Mouse (Mus musculus): ENCODE results near the gene Morc3. TPM values are rescaled to one million over a fixed set of nuclear protein-coding genes. Genes with fewer than 3 reads are reported as not detected.

The Morc3 gene
- polyA plus RNA-seq, 1 experiment, result 30.8 TPM

DNA sequence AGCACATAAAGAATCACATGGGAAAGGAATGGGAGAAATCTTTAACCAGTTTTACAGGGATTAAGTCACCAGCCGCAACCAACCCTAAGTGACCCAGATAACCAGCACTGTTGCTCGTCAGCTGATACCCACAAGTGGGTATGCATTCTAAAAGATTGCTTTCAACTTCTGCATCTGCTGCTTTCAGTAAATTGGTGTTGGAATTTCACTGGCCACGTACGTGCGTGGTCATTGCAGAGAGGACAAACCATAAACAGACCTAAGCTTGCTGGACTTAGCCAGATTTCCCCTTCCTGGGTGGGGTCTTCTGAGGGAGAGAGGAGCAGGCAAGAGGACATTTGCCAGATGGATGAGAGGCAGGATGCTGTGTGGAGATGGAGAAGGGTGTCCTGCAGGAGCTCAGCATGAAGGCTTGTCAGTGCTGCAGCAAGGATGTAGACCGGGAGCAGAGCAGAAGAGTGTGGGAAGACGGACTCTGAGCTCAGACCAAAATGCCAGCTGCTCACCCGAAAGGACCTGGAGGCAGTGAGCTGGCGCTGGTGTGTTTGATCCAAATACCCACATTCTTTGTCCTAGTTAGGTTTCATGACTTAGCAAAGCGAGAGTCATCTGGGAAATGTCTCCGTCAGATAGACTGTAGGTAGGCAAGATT is 34.0 kb upstream of the Morc3 start:
- no peak for DNase-seq (ENCODE audit: low read depth)
- TF ChIP-seq CTCF (IDR thresholded peaks at IDR 0.05; ENCODE audit: borderline replicate concordance, extremely low read depth, insufficient read depth, insufficient read length), result no peak
- TF ChIP-seq POLR2A (IDR thresholded peaks at IDR 0.05; ENCODE audit: borderline replicate concordance, extremely low read depth, insufficient read depth, insufficient read length, poor library complexity, severe bottlenecking), result no peak

DNA sequence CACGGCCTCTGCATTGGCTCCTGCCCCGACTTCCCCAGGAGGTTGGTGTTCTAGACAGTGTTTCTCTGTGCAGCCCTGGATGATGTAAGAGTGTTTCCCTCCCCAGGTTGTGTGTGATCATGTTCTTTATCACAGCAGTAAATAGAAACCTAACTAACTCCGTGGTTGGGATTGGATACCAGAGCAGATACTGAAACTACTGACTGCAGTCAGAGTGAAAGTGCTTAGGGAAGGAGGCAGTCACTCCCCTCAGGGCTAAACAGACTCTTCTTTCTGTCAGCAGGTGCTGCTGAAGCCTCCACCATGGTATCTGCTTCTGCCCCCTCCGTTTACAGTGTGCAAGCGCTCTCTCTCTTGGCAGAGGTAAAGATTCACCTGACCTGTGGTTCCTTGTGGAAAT is 33.3 kb upstream of the Morc3 start:
- DNase-seq (ENCODE audit: low read depth), result no peak
- TF ChIP-seq CTCF (IDR thresholded peaks at IDR 0.05; ENCODE audit: borderline replicate concordance, extremely low read depth, insufficient read depth, insufficient read length) (no peak), POLR2A (IDR thresholded peaks at IDR 0.05; ENCODE audit: borderline replicate concordance, extremely low read depth, insufficient read depth, insufficient read length, poor library complexity, severe bottlenecking) (no peak)

DNA sequence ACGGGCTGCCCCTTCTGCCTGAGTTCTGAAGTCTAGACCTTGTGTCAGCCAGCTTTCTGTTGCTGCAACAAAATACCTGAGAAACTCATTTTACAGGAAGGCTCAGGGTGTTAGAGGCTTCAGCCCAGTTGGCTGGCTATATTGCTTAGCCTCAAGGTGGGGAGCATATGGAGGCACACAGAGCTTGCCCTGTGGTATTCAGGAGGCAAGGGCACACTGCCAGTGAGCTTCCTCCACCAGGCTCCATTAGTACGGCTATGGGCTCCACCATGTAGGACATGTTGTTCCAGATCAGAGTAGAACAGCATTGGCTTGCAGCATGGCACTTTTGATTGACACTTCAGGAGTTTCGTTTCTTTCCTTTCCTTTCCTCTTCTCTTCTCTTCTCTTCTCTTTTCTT is 32.9 kb upstream of the Morc3 start:
- TF ChIP-seq POLR2A (IDR thresholded peaks at IDR 0.05; ENCODE audit: borderline replicate concordance, extremely low read depth, insufficient read depth, insufficient read length, poor library complexity, severe bottlenecking) (no peak), CTCF (IDR thresholded peaks at IDR 0.05; ENCODE audit: borderline replicate concordance, extremely low read depth, insufficient read depth, insufficient read length) (no peak)
- no peak for DNase-seq (ENCODE audit: low read depth)

DNA sequence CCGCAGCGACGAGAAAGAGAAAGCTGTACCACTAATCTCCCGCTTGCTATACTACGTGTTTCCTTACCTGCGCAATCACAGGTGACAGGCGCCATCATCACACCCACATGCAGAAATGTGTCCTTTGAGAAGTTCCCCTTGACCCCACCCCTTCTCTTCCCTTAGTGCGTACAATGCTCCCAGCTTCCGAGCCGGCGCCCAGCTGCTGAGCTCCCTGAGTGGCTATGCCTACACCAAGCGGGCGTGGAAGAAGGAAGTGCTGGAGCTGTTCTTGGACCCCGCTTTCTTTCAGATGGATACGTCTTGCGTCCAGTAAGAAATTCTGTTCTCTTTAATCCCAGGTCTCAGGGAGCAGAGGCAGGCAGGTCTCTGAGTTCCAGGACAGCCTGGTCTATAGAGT is 32.0 kb upstream of the Morc3 start:
- no peak for TF ChIP-seq POLR2A (IDR thresholded peaks at IDR 0.05; ENCODE audit: borderline replicate concordance, extremely low read depth, insufficient read depth, insufficient read length, poor library complexity, severe bottlenecking)
- no peak for TF ChIP-seq CTCF (IDR thresholded peaks at IDR 0.05; ENCODE audit: borderline replicate concordance, extremely low read depth, insufficient read depth, insufficient read length)
- DNase-seq (ENCODE audit: low read depth), result no peak

DNA sequence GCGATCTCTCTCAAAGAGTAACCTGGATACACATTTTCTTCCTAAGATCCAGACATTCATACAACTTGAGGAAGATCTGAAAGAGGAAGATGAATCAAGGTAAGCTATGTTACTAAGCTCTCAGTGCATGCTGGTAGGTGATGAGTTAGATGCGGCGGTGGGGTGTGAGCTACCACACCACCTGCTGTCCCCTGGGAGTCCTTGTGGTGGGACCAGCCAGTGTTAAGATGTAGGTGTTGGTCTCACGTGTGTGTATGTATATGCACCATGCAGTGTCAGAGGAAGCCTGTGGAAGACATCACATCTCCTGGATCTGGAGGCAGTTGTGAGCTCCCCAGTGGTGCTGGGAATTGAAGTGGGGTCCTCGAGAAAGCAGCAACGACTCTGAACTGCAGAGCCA is 24.8 kb upstream of the Morc3 start:
- no peak for DNase-seq (ENCODE audit: low read depth)
- TF ChIP-seq POLR2A (IDR thresholded peaks at IDR 0.05; ENCODE audit: borderline replicate concordance, extremely low read depth, insufficient read depth, insufficient read length, poor library complexity, severe bottlenecking), result no peak
- no peak for TF ChIP-seq CTCF (IDR thresholded peaks at IDR 0.05; ENCODE audit: borderline replicate concordance, extremely low read depth, insufficient read depth, insufficient read length)

DNA sequence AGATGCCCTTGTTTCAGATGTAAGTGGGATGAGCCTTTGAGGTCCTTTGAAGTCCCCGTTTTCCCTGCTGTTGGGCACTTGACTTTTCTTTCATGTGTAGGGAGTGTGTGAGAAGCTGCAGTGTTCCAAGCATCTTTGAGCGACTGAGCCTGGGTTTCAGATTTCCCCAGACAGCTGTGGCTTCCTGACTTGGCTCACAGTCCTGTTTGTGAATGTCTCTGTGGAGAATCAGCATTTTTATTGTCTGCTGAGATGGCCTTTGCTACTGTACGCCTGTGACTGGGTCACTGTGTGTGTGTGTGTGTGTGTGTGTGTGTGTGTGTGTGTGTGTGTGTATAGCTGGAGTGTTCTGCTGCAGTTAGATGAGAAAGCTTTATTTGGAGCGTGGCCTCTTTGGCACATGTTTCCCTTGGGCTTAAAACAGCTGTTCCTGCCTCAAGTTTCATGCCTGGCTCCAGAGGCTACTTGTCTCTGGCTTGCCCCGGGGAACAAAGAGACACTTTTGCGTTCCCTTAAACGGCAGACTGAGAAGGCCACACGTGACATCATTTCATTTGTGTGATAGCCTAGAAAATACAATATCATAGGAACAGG is 23.9 kb upstream of the Morc3 start:
- TF ChIP-seq CTCF (IDR thresholded peaks at IDR 0.05; ENCODE audit: borderline replicate concordance, extremely low read depth, insufficient read depth, insufficient read length) (no peak), POLR2A (IDR thresholded peaks at IDR 0.05; ENCODE audit: borderline replicate concordance, extremely low read depth, insufficient read depth, insufficient read length, poor library complexity, severe bottlenecking) (no peak)
- DNase-seq (ENCODE audit: low read depth), result peak; percentile 46

DNA sequence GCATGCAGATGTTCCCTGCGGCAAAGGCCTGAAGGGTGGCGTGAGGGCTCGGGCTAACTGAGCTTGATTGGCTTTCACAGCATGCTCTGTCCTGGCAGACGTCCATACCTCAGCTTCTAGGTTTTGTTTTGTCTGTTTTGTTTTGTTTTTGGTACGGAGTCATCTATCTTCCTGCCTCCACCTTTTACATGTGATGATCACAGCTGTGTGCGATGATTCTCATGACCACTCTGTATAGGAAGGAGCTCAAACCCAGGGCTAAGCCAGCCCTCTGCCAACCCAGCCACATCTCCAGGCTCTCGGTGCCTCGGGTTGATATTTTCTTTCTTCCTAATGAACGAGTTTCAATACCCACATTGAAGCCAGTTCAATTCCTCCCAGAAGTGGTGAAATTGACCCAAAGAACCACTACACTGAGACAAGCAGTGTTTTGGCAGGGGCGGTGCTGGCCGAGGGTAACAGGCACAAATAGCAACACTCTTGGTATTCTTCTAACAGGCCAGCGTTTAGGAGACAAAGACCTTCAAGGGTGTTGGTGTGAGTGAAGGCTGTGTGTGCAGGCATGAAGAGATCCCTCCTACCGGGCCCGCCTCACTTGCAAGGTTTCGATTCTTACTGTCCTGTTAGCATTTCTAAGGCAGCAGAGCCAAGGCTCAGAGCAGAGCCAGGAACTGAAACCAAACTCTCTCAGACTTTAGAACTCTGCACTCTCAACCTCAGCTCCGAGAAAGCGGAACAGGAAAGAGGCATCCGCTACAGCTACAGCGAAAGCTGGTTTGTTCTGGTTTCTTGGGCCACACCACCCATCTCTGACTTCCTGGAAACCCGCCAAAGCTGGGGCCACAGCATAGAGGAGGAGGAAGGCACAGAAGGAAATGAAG is 15.8 kb upstream of the Morc3 start:
- TF ChIP-seq CTCF (IDR thresholded peaks at IDR 0.05; ENCODE audit: borderline replicate concordance, extremely low read depth, insufficient read depth, insufficient read length), result no peak
- no peak for TF ChIP-seq POLR2A (IDR thresholded peaks at IDR 0.05; ENCODE audit: borderline replicate concordance, extremely low read depth, insufficient read depth, insufficient read length, poor library complexity, severe bottlenecking)
- DNase-seq (ENCODE audit: low read depth), result peak; percentile 57

DNA sequence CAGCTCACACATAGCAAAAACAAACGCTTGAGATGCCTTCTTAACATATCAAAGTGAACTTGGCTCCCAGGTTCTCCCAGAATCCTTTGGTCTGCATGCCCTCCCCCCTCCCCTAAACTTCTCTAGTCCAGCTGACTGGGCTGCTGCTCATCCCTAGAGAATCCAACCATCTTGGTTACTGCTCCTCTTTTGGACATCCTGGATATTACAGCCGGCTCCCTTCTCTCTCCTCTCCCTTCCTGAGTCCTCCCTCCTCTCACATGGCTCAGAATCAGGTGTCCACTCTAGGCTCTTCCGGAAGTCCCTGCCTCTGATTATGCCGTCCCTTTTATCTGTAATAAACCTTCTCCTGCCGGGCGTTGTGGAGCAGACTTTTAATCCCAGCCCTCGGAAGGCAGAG is 15.1 kb upstream of the Morc3 start:
- no peak for DNase-seq (ENCODE audit: low read depth)
- TF ChIP-seq POLR2A (IDR thresholded peaks at IDR 0.05; ENCODE audit: borderline replicate concordance, extremely low read depth, insufficient read depth, insufficient read length, poor library complexity, severe bottlenecking), result no peak
- TF ChIP-seq CTCF (IDR thresholded peaks at IDR 0.05; ENCODE audit: borderline replicate concordance, extremely low read depth, insufficient read depth, insufficient read length), result no peak

DNA sequence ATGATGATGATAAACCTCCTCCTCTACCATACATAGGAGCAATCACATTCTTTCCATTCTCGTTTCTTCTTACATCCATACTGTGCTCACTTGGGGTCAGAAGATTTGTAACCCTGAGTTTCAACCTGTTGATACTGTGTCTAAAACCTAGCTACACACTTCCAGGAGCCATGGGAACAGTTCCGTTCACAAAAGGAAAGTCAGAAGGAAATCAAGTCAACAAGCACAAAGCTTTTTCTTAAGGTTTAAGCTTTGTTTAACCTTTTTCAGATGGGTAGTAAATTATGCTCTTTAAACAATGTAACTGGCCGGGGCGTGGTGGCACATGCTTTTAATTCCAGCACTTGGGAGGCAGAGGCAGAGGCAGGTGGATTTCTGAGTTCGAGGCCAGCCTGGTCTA is 14.6 kb upstream of the Morc3 start:
- TF ChIP-seq CTCF (IDR thresholded peaks at IDR 0.05; ENCODE audit: borderline replicate concordance, extremely low read depth, insufficient read depth, insufficient read length), result no peak
- TF ChIP-seq POLR2A (IDR thresholded peaks at IDR 0.05; ENCODE audit: borderline replicate concordance, extremely low read depth, insufficient read depth, insufficient read length, poor library complexity, severe bottlenecking), result no peak

DNA sequence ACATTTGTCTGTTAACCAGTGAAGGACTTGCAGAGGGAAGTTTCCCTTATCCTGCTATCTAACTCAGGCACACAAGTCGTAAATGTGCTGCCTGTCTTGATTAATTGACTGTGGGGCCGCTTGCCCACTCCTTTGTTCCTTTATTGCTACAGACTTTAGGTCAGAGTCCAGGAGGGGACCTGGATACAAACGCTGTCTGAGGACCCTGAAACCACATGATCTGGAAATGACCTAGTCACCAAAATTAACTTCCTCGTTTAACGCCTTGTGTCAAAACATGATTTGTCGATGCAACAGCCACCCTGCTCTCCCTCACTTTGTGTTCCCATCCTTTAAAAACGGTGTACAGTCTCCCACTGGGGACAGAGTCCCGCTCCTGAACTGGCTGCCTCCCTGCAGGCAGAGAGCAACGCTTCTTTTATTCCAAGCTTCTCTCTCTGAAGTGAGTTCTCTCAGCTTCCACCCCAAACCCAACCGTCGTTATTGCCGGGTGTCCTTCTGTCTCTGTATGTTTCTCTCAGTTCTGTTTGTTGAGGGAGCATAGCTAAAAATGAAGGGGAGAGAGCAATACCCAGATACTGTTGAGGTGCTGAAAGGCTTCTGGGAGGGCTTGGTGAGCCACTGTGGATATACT is 13.1 kb upstream of the Morc3 start:
- TF ChIP-seq CTCF (IDR thresholded peaks at IDR 0.05; ENCODE audit: borderline replicate concordance, extremely low read depth, insufficient read depth, insufficient read length) (no peak), POLR2A (IDR thresholded peaks at IDR 0.05; ENCODE audit: borderline replicate concordance, extremely low read depth, insufficient read depth, insufficient read length, poor library complexity, severe bottlenecking) (no peak)

More for the DNA sequence above, 14.6 kb upstream of the Morc3 start:
- no peak for DNase-seq (ENCODE audit: low read depth)

DNA sequence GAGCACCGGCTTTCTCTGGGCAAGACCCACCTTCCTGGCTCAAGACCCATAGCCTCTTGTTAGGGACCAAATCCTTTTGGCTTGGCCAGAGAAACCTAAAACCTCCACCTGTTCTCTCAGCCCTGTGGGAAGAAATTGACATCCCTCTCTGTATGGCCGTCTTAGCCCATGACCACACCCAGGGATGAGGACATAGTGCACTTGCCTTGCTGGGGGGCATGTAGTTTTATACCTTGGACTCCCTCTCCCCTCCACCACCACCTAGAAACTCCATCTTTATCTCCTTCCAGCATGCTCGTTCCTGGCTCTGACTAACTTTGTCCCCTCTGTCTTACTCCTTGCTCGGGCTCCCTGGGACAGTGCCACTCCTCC is 12.6 kb upstream of the Morc3 start:
- DNase-seq (ENCODE audit: low read depth), result no peak
- TF ChIP-seq CTCF (IDR thresholded peaks at IDR 0.05; ENCODE audit: borderline replicate concordance, extremely low read depth, insufficient read depth, insufficient read length), result no peak
- TF ChIP-seq POLR2A (IDR thresholded peaks at IDR 0.05; ENCODE audit: borderline replicate concordance, extremely low read depth, insufficient read depth, insufficient read length, poor library complexity, severe bottlenecking), result no peak

More for the DNA sequence above, 13.1 kb upstream of the Morc3 start:
- DNase-seq (ENCODE audit: low read depth), result no peak
